Mouse (Mus musculus): Measurements from ENCODE around the gene Zfp768. TPM values are rescaled to one million over a fixed set of nuclear protein-coding genes. Genes with fewer than 3 reads are reported as not detected.
"Not testable (repeated sequence)": the region's sequence is repeated elsewhere in the genome, so short reads cannot be mapped to it uniquely, and the experiment has no call there.

Gene Zfp768
- polyA plus RNA-seq, 1 experiment from 2014 or later, result 20.1 TPM

DNA sequence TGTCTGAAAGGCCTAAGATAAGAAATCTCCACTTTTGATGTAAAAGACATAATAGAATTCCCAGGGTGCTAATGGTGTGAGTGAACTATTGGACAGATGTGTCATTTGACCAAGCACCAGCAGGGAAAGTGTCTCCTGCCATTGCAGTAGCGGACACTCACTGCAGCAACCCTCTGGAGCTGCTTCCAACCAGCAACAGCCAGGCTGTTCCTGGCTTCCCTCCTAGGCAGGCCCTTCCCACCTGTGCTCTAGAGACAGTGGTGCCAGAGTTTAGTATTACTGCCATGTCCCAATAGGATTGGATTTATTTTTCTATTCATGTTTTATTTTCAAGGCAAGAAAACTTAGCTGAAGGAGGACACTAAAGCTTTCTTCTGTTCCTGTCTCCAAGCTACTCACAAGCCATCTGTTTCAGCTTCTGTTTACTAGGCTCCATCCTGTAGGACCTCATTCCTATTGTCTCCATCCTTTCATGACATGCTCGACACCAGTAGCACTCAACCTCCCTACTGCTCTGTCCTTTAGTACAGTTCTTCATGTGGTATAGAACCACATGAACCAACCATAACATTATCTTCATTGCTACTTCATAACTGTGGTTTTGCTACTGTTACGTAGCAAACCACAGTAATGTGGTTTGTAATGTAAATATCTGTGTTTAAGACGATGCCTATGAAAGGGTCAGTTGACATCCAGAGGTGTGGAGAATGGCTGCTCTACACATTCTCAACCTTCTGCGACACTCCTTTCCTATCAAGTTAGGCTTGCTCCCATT, 6.0 kb upstream of the Zfp768 start:
- no peak overlapping the region for H3K9ac ChIP-seq (replicated peaks)
- H3K36me3 ChIP-seq, result no peaks in the 10 kb centered on the region
- WGBS, result 90% methylated on average over 5 of the region's 5 CpGs
- 0 out of 2 replicates have a peak, but pooled peaks cover 2% of the 10 kb centered on the region for H3K27me3 ChIP-seq
- no peak overlapping the region for H3K4me3 ChIP-seq (replicated peaks)
- no peak for ATAC-seq
- no peaks in the 10 kb centered on the region for H3K9me3 ChIP-seq
- H3K4me1 ChIP-seq (replicated peaks), result peaks cover 7% of the 10 kb centered on the region
- H3K4me2 ChIP-seq (replicated peaks), result no peak overlapping the region
- no peak overlapping the region for H3K27ac ChIP-seq

GRCm38 (mm10) chr7:127346676-127347075, 1.3 kb upstream of the Zfp768 start:
- Histone ChIP-seq H3K9me3 (no peaks in the 10 kb centered on the region), H3K4me2 (replicated peaks) (peak overlapping the region; percentile 90), H3K4me1 (replicated peaks) (peaks cover 20% of the 10 kb centered on the region), H3K36me3 (peaks cover 22% of the 10 kb centered on the region), H3K27me3 (no peaks in the 10 kb centered on the region), H3K4me3 (replicated peaks) (peak overlapping the region; percentile 88), H3K27ac (no peak overlapping the region), H3K9ac (replicated peaks) (peak overlapping the region; percentile 96)
- WGBS, result 13% methylated on average over 8 of the region's 8 CpGs
- ATAC-seq, result no peak

DNA sequence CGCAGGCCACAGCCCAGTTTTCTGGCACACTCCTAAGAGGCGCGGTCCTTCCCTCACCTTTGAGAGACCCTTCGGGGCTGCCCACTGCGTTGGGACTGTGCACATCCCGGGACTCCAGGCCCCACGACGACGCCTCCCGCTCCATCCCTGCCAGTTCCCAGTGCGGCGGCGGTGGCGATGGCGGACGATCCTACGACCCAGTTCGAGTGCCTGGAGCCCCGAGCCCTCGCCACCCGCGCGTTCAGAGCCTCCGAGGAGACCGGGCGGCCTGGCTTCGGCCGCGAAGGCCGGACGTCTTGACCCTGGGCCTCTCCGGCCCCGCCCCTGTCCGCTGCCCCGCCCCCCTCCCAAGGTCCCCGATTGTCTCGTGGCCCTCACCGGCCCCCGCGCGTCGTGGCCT, 297 bp downstream of the Zfp768 start:
- H3K4me3 ChIP-seq (replicated peaks), result peak overlapping the region; percentile 88
- H3K9ac ChIP-seq (replicated peaks), result peak overlapping the region; percentile 96
- peaks cover 20% of the 10 kb centered on the region for H3K4me1 ChIP-seq (replicated peaks)
- peak overlapping the region; percentile 95 for H3K27ac ChIP-seq
- H3K27me3 ChIP-seq, result no peaks in the 10 kb centered on the region
- under 1% methylated on average over 42 of the region's 42 CpGs for WGBS
- ATAC-seq, result peak; percentile 62
- no peaks in the 10 kb centered on the region for H3K9me3 ChIP-seq
- H3K36me3 ChIP-seq, result peaks cover 29% of the 10 kb centered on the region
- H3K4me2 ChIP-seq (replicated peaks), result peak overlapping the region; percentile 90

- Histone ChIP-seq H3K36me3 (peaks cover 29% of the 10 kb centered on the region), H3K4me3 (replicated peaks) (peak overlapping the region; percentile 88), H3K27me3 (no peaks in the 10 kb centered on the region), H3K9me3 (no peaks in the 10 kb centered on the region), H3K27ac (no peak overlapping the region), H3K9ac (replicated peaks) (peak overlapping the region; percentile 96), H3K4me2 (replicated peaks) (peak overlapping the region; percentile 90), H3K4me1 (replicated peaks) (peaks cover 20% of the 10 kb centered on the region)
- ATAC-seq, result no peak
- 92% methylated on average over 8 of the region's 8 CpGs for WGBS
These were observed 1.0 kb downstream of the Zfp768 start for GRCm38 (mm10) chr7:127344371-127344770.

GRCm38 (mm10) chr7:127343351-127344019, 1.9 kb downstream of the Zfp768 start:
- no peak for ATAC-seq
- no peak overlapping the region for H3K27ac ChIP-seq
- no peak overlapping the region; the same call in 1 of the 2 replicates for H3K4me3 ChIP-seq (replicated peaks)
- H3K9me3 ChIP-seq, result no peaks in the 10 kb centered on the region
- H3K36me3 ChIP-seq, result peaks cover 29% of the 10 kb centered on the region
- peaks cover 20% of the 10 kb centered on the region for H3K4me1 ChIP-seq (replicated peaks)
- WGBS, result 95% methylated on average over 38 of the region's 38 CpGs
- H3K27me3 ChIP-seq, result no peaks in the 10 kb centered on the region
- H3K9ac ChIP-seq (replicated peaks), result peak overlapping the region; percentile 32; the same call in 1 of the 2 replicates
- no peak overlapping the region for H3K4me2 ChIP-seq (replicated peaks)

- 97% methylated on average over 7 of the region's 7 CpGs for WGBS
- no peaks in the 10 kb centered on the region for H3K27me3 ChIP-seq
- H3K9ac ChIP-seq (replicated peaks), result no peak overlapping the region
- no peaks in the 10 kb centered on the region for H3K9me3 ChIP-seq
- peaks cover 20% of the 10 kb centered on the region for H3K4me1 ChIP-seq (replicated peaks)
- no peak overlapping the region for H3K27ac ChIP-seq
- ATAC-seq, result no peak
- H3K36me3 ChIP-seq, result peaks cover 29% of the 10 kb centered on the region
- H3K4me2 ChIP-seq (replicated peaks), result no peak overlapping the region
- H3K4me3 ChIP-seq (replicated peaks), result no peak overlapping the region
These were observed 2.5 kb downstream of the Zfp768 start for GRCm38 (mm10) chr7:127342888-127343287.

GRCm38 (mm10) chr7:127342332-127342731, 3.1 kb downstream of the Zfp768 start:
- no peak overlapping the region for H3K4me2 ChIP-seq (replicated peaks)
- peaks cover 29% of the 10 kb centered on the region for H3K36me3 ChIP-seq
- ATAC-seq, result no peak
- peaks cover 20% of the 10 kb centered on the region for H3K4me1 ChIP-seq (replicated peaks)
- no peak overlapping the region for H3K27ac ChIP-seq
- 73% methylated on average over 4 of the region's 4 CpGs for WGBS
- no peaks in the 10 kb centered on the region for H3K9me3 ChIP-seq
- no peaks in the 10 kb centered on the region for H3K27me3 ChIP-seq
- H3K9ac ChIP-seq (replicated peaks), result no peak overlapping the region
- H3K4me3 ChIP-seq (replicated peaks), result no peak overlapping the region

GRCm38 (mm10) chr7:127341861-127342260, 3.5 kb downstream of the Zfp768 start:
- not testable (repeated sequence) for ATAC-seq; H3K9me3 ChIP-seq; H3K27me3 ChIP-seq; H3K4me2 ChIP-seq (replicated peaks); H3K27ac ChIP-seq; H3K9ac ChIP-seq (replicated peaks); H3K4me3 ChIP-seq (replicated peaks)
- 92% methylated on average over 6 of the region's 6 CpGs for WGBS
- Histone ChIP-seq H3K4me1 (replicated peaks) (peaks cover 18% of the 10 kb centered on the region), H3K36me3 (peaks cover 29% of the 10 kb centered on the region)

- Histone ChIP-seq H3K9me3 (no peaks in the 10 kb centered on the region), H3K9ac (replicated peaks) (no peak overlapping the region), H3K27ac (no peak overlapping the region), H3K27me3 (no peaks in the 10 kb centered on the region), H3K4me3 (replicated peaks) (no peak overlapping the region), H3K4me1 (replicated peaks) (peaks cover 13% of the 10 kb centered on the region), H3K4me2 (replicated peaks) (no peak overlapping the region), H3K36me3 (peaks cover 29% of the 10 kb centered on the region)
- 95% methylated on average over 8 of the region's 8 CpGs for WGBS
- ATAC-seq, result no peak
These were observed 4.0 kb downstream of the Zfp768 start for GRCm38 (mm10) chr7:127341356-127341755.

GRCm38 (mm10) chr7:127337636-127338035, 7.8 kb downstream of the Zfp768 start:
- peaks cover 14% of the 10 kb centered on the region for H3K36me3 ChIP-seq
- H3K4me3 ChIP-seq (replicated peaks), result no peak overlapping the region
- no peak for ATAC-seq
- no peak overlapping the region for H3K27ac ChIP-seq
- no peaks in the 10 kb centered on the region for H3K9me3 ChIP-seq
- WGBS, result 88% methylated on average over 4 of the region's 4 CpGs
- no peak overlapping the region for H3K4me2 ChIP-seq (replicated peaks)
- H3K9ac ChIP-seq (replicated peaks), result no peak overlapping the region
- H3K27me3 ChIP-seq, result no peaks in the 10 kb centered on the region
- H3K4me1 ChIP-seq (replicated peaks), result no peaks in the 10 kb centered on the region

- WGBS, result 93% methylated on average over 4 of the region's 4 CpGs
- no peak for ATAC-seq
These were observed 9.8 kb downstream of the Zfp768 start for GRCm38 (mm10) chr7:127335604-127336003.

GRCm38 (mm10) chr7:127333240-127333639, 12.1 kb downstream of the Zfp768 start:
- 89% methylated on average over 6 of the region's 6 CpGs for WGBS
- Histone ChIP-seq H3K4me3 (replicated peaks) (no peak overlapping the region), H3K4me1 (replicated peaks) (no peaks in the 10 kb centered on the region), H3K4me2 (replicated peaks) (no peak overlapping the region), H3K27ac (no peak overlapping the region), H3K9me3 (no peaks in the 10 kb centered on the region), H3K36me3 (no peaks in the 10 kb centered on the region), H3K9ac (replicated peaks) (no peak overlapping the region), H3K27me3 (no peaks in the 10 kb centered on the region)
- no peak for ATAC-seq

More at GRCm38 (mm10) chr7:127335604-127336003, 9.8 kb downstream of the Zfp768 start:
- Histone ChIP-seq H3K36me3 (no peaks in the 10 kb centered on the region), H3K4me2 (replicated peaks) (no peak overlapping the region), H3K27ac (no peak overlapping the region), H3K4me3 (replicated peaks) (no peak overlapping the region), H3K4me1 (replicated peaks) (no peaks in the 10 kb centered on the region), H3K27me3 (no peaks in the 10 kb centered on the region), H3K9me3 (no peaks in the 10 kb centered on the region), H3K9ac (replicated peaks) (no peak overlapping the region)

All from midbrain, embryonic 13.5 days (tissue).